Mouse (Mus musculus) hindbrain, embryonic 16.5 days (tissue): Measurements from ENCODE around the gene Olfr808. TPM values are rescaled to one million over a fixed set of nuclear protein-coding genes. Genes with fewer than 3 reads are reported as not detected.

Experiments
- microRNA-seq: library from miRNA; unstranded; fragments of <30 nt; microRNA quantifications from one replicate; pipeline ENCODE4, GENCODE M21; 2017
- polyA plus RNA-seq: library from polyadenylated mRNA; unstranded; fragments of >200 nt; fragmentation: Nextera tagmentation; extraction: Ambion mirVana; gene quantifications from 2 replicates; pipeline ENCODE4 v1.2.1, GENCODE M21; 2015

Olfr808 gene
- polyA plus RNA-seq, 1 experiment from 2014 or later, result not detected

Small RNA genes within 50 kb of the gene (microRNA-seq; reads per million reads assigned to microRNA genes)
- gene Gm24485, result not detected

Other genes starting within 250 kb of the Olfr808 start
- gene Olfr791, start 243.7 kb upstream of the Olfr808 start, polyA plus RNA-seq, result not detected in 2 replicates
- not detected in 2 replicates for gene Olfr792, start 226.3 kb upstream of the Olfr808 start, polyA plus RNA-seq
- gene Olfr794, start 197.8 kb upstream of the Olfr808 start, polyA plus RNA-seq, result not detected in 2 replicates
- not detected in 2 replicates for gene Olfr796, start 152.9 kb upstream of the Olfr808 start, polyA plus RNA-seq
- gene Olfr798, start 137.5 kb upstream of the Olfr808 start, polyA plus RNA-seq, result not detected in 2 replicates
- not detected in 2 replicates for gene Olfr799, start 128.0 kb upstream of the Olfr808 start, polyA plus RNA-seq
- not detected in 2 replicates for gene Olfr800, start 107.8 kb upstream of the Olfr808 start, polyA plus RNA-seq
- not detected in 2 replicates for gene Olfr801, start 91.6 kb upstream of the Olfr808 start, polyA plus RNA-seq
- 0.02 TPM in 1 of 2 replicates, not detected in the other for gene Olfr802, start 77.3 kb upstream of the Olfr808 start, polyA plus RNA-seq
- gene Olfr803, start 71.2 kb upstream of the Olfr808 start, polyA plus RNA-seq, result not detected in 2 replicates
- gene Olfr804, start 62.3 kb upstream of the Olfr808 start, polyA plus RNA-seq, result not detected in 2 replicates
- not detected in 2 replicates for gene Olfr805, start 36.1 kb upstream of the Olfr808 start, polyA plus RNA-seq
- gene Olfr806, start 23.6 kb upstream of the Olfr808 start, polyA plus RNA-seq, result not detected in 2 replicates
- not detected in 2 replicates for gene Olfr807, start 7.7 kb upstream of the Olfr808 start, polyA plus RNA-seq
- not detected in 2 replicates for gene Olfr809, start 9.2 kb downstream of the Olfr808 start, polyA plus RNA-seq
- gene Olfr810, start 29.4 kb downstream of the Olfr808 start, polyA plus RNA-seq, result not detected in 2 replicates
- gene Olfr811, start 38.9 kb downstream of the Olfr808 start, polyA plus RNA-seq, result not detected in 2 replicates
- not detected in 2 replicates for gene Olfr812, start 80.6 kb downstream of the Olfr808 start, polyA plus RNA-seq
- not detected in 2 replicates for gene Olfr813, start 89.9 kb downstream of the Olfr808 start, polyA plus RNA-seq
- gene Olfr814, start 114.4 kb downstream of the Olfr808 start, polyA plus RNA-seq, result not detected in 2 replicates
- gene Olfr815, start 140.4 kb downstream of the Olfr808 start, polyA plus RNA-seq, result not detected in 2 replicates
- gene Olfr816, start 150.1 kb downstream of the Olfr808 start, polyA plus RNA-seq, result not detected in 2 replicates
- not detected in 2 replicates for gene Olfr818, start 183.6 kb downstream of the Olfr808 start, polyA plus RNA-seq
- gene Olfr819, start 201.8 kb downstream of the Olfr808 start, polyA plus RNA-seq, result not detected in 2 replicates
- not detected in 2 replicates for gene Olfr247, start 210.7 kb downstream of the Olfr808 start, polyA plus RNA-seq
- gene Gm10310, start 219.6 kb downstream of the Olfr808 start, polyA plus RNA-seq, result not detected in 2 replicates
- not detected in 2 replicates for gene Olfr820, start 247.1 kb downstream of the Olfr808 start, polyA plus RNA-seq